Mouse (Mus musculus): ENCODE data around the gene Mdm4. TPM values are rescaled to one million over a fixed set of nuclear protein-coding genes. Genes with fewer than 3 reads are reported as not detected.

The Mdm4 gene
- polyA plus RNA-seq (2015; fragmentation: Illumina TruSeq; extraction: RNeasy Lipid Tissue Mini Kit (QIAGEN cat#74804); ENCODE audit: insufficient read depth, low read depth, low replicate concordance), result 21.6 TPM

GRCm38 (mm10) chr1:133030461-133030860 is at the start of gene Mdm4:
Gene Mdm4 (minus strand): TSS chr1:133030561.

DNA sequence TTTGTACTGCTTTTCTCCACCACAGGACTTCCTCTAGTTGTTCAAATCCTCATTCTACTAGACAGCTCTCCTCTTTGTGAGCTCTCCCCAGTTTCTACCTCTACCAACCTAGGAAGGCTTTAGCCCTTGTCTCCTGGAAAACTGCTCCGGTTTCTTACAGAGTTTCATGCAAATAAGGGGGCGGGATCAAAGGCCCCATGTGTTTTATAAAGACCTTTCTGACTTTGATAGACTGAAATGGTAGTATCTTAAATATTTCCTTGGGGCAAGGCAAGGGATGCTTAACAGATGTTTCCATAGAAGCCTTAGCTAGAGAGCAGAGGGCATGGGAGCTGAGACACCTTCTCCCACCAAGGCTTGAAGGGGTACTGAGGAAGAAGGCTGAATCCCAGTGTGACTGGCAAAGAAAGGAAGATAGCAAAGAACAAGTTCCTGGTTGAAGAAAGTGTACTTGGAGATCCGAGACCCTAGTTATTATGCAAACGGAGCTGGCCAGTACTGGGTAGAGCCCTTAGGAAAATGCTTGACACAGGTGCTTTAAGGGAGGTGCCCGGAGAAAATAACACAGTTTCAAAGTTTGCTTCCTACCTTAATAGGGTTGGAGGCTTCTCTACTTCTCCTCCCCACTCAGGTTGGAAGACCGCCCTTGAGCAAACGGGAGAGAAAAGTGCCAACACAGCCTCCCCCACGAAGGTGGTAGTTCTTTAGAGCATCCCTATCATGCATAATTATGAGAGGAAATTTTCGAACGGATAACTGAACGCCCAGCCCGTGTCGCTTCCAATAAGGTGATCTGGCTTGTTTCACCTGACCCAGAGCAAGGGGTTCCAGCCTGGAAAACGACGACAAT is 14.9 kb upstream of the Mdm4 start, which contains the start of gene Pik3c2b:
Pik3c2b (plus strand) TSS at position 657 of the 850 bp plus-strand sequence.

Other genes starting within 250 kb of the Mdm4 start
- gene Lrrn2, start 150.3 kb downstream of the Mdm4 start, polyA plus RNA-seq (2015; fragmentation: Illumina TruSeq; extraction: RNeasy Lipid Tissue Mini Kit (QIAGEN cat#74804); ENCODE audit: insufficient read depth, low read depth, low replicate concordance), result 1.2 TPM
- 1.6 TPM for gene Pik3c2b, start 15.1 kb upstream of the Mdm4 start, polyA plus RNA-seq (2015; fragmentation: Illumina TruSeq; extraction: RNeasy Lipid Tissue Mini Kit (QIAGEN cat#74804); ENCODE audit: insufficient read depth, low read depth, low replicate concordance)
- gene Ppp1r15b, start 100.6 kb upstream of the Mdm4 start, polyA plus RNA-seq (2015; fragmentation: Illumina TruSeq; extraction: RNeasy Lipid Tissue Mini Kit (QIAGEN cat#74804); ENCODE audit: insufficient read depth, low read depth, low replicate concordance), result 15.4 TPM
- 9.3 TPM for gene Plekha6, start 133.6 kb upstream of the Mdm4 start, polyA plus RNA-seq (2015; fragmentation: Illumina TruSeq; extraction: RNeasy Lipid Tissue Mini Kit (QIAGEN cat#74804); ENCODE audit: insufficient read depth, low read depth, low replicate concordance)

Measured in pancreas, adult 10 weeks (tissue).